Mouse (Mus musculus) heart, adult 2 months (tissue): Measurements from ENCODE around the gene Dock6.
"Not testable (repeated sequence)": the region's sequence is repeated elsewhere in the genome, so short reads cannot be mapped to it uniquely, and the experiment has no call there.

ENCODE experiments used
- CTCF ChIP-seq: fragments of 200-600 bp; IDR thresholded peaks from 2 replicates; pipeline ENCODE4 v1.8.1; 2022; ENCODE audit warnings: antibody characterized with exemption, mild to moderate bottlenecking, moderate library complexity
- POLR2A ChIP-seq: fragments of 200-500 bp; IDR thresholded peaks from 2 replicates; pipeline ENCODE4 v1.6.1; 2011; ENCODE audit warnings: mild to moderate bottlenecking, low read depth, low read length, control low read depth; ENCODE audit not compliant: insufficient read depth

DNA sequence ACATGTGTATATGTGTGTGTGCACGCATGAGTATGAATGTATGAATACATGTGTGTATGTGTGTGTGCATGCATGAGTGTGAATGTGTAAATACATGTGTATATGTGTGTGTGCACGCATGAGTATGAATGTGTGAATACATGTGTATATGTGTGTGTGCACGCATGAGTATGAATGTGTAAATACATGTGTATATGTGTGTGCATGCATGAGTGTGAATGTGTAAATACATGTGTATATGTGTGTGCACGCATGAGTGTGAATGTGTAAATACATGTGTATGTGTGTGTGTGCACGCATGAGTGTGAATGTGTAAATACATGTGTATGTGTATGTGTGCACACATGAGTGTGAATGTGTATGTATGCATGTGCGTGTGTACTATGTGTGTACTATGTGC is 58.9 kb downstream of the Dock6 start:
- not testable (repeated sequence) for TF ChIP-seq POLR2A, CTCF
